Mouse (Mus musculus) thymus, adult 2 months (tissue): Measurements from ENCODE around the gene Oxsm. TPM values are rescaled to one million over a fixed set of nuclear protein-coding genes. Genes with fewer than 3 reads are reported as not detected.

Experiments
- DNase-seq: peaks from one replicate; pipeline ENCODE4 v3.0.0; 2021
- H3K27ac ChIP-seq: fragments of 200-500 bp; 2 replicates; pipeline ENCODE4 v1.5.1; 2012; ENCODE audit warnings: low read length, control low read depth; ENCODE audit not compliant: control insufficient read depth, insufficient read depth
- H3K27me3 ChIP-seq: fragments of 200-500 bp; 2 replicates; pipeline ENCODE4 v1.6.1; 2012; ENCODE audit warnings: mild to moderate bottlenecking, low read length, moderate library complexity, mixed read lengths; ENCODE audit not compliant: control insufficient read depth, insufficient read depth
- H3K36me3 ChIP-seq: fragments of 200-500 bp; 2 replicates; pipeline ENCODE4 v1.6.1; 2012; ENCODE audit warnings: mild to moderate bottlenecking, low read length, moderate library complexity; ENCODE audit not compliant: control insufficient read depth, insufficient read depth
- H3K4me1 ChIP-seq: fragments of 200-500 bp; replicated peaks from 2 replicates; pipeline ENCODE4 v1.6.1; 2012; ENCODE audit warnings: low read length; ENCODE audit not compliant: control insufficient read depth, insufficient read depth
- H3K4me3 ChIP-seq: fragments of 200-500 bp; 2 replicates; pipeline ENCODE4 v1.5.1; 2012; ENCODE audit warnings: mild to moderate bottlenecking, low read length, control low read depth, moderate library complexity; ENCODE audit not compliant: control insufficient read depth, insufficient read depth
- CTCF ChIP-seq: fragments of 200-500 bp; IDR thresholded peaks from 2 replicates; pipeline ENCODE4 v1.5.1; 2012; ENCODE audit warnings: mild to moderate bottlenecking, control low read depth, low read length, moderate library complexity, borderline replicate concordance; ENCODE audit not compliant: control insufficient read depth, poor library complexity, insufficient read depth; ENCODE audit errors: extremely low read depth
- POLR2A ChIP-seq: fragments of 200-500 bp; IDR thresholded peaks from 2 replicates; pipeline ENCODE4 v1.6.1; 2012; ENCODE audit warnings: mild to moderate bottlenecking, low read length, control low read depth, moderate library complexity; ENCODE audit not compliant: control insufficient read depth, poor library complexity, insufficient read depth; ENCODE audit errors: extremely low read depth
- WGBS: fragments of 180-500 bp; shearing (Covaris S2); methylation state at CpG from one replicate; pipeline ENCODE4 v1.1.7; 2018; 5-methylcytosine and 5-hydroxymethylcytosine counted together
- polyA plus RNA-seq: library from polyadenylated mRNA; depleted of rRNA; stranded (reverse); fragments of >200 nt; gene quantifications from 2 replicates; pipeline ENCODE4 v1.2.3, GENCODE M21; 2012

The Oxsm gene
- polyA plus RNA-seq, 1 experiment = 6.0 TPM

GRCm38 (mm10) chr14:16255745-16256144 lies 6.1 kb upstream of the Oxsm start:
- DNase-seq = no peak
- Histone ChIP-seq H3K4me3 (no peak overlapping the region), H3K27me3 (no peaks in the 10 kb centered on the region), H3K36me3 (peaks cover 38% of the 10 kb centered on the region), H3K4me1 (peaks cover 4% of the 10 kb centered on the region; the same call in 1 of the 2 replicates), H3K27ac (no peak overlapping the region)
- TF ChIP-seq CTCF = no peak
- no peak for TF ChIP-seq POLR2A
- 30% methylated on average over 3 of the region's 3 CpGs for WGBS

GRCm38 (mm10) chr14:16250099-16250498 lies 491 bp upstream of the Oxsm start:
- WGBS = 52% methylated on average over 3 of the region's 3 CpGs
- TF ChIP-seq POLR2A (no peak), CTCF (no peak)
- Histone ChIP-seq H3K4me3 (no peak overlapping the region), H3K27ac (no peak overlapping the region), H3K36me3 (peaks cover 7% of the 10 kb centered on the region), H3K4me1 (0 out of 2 replicates have a peak, but pooled peaks cover 2% of the 10 kb centered on the region), H3K27me3 (no peaks in the 10 kb centered on the region)
- DNase-seq = no peak

- DNase-seq = no peak
- no peaks in the 10 kb centered on the region for H3K27me3 ChIP-seq
- H3K4me1 ChIP-seq = 0 out of 2 replicates have a peak, but pooled peaks cover 2% of the 10 kb centered on the region
- H3K4me3 ChIP-seq = peak overlapping the region; percentile 94
- TF ChIP-seq POLR2A (no peak), CTCF (no peak)
- no peaks in the 10 kb centered on the region for H3K36me3 ChIP-seq
- no peak overlapping the region for H3K27ac ChIP-seq
- WGBS = 12% methylated on average over 9 of the region's 9 CpGs
Observed at GRCm38 (mm10) chr14:16248603-16249157, 928 bp downstream of the Oxsm start.

GRCm38 (mm10) chr14:16248135-16248534 lies 1.5 kb downstream of the Oxsm start:
- Histone ChIP-seq H3K27me3 (no peaks in the 10 kb centered on the region), H3K36me3 (no peaks in the 10 kb centered on the region), H3K4me1 (0 out of 2 replicates have a peak, but pooled peaks cover 2% of the 10 kb centered on the region), H3K4me3 (no peak overlapping the region), H3K27ac (no peak overlapping the region)
- TF ChIP-seq CTCF = no peak
- no peak for TF ChIP-seq POLR2A
- DNase-seq = no peak
- WGBS = 96% methylated on average over 3 of the region's 3 CpGs

- Histone ChIP-seq H3K4me1 (peaks cover 4% of the 10 kb centered on the region), H3K36me3 (no peaks in the 10 kb centered on the region), H3K27ac (no peak overlapping the region), H3K4me3 (no peak overlapping the region), H3K27me3 (no peaks in the 10 kb centered on the region)
- no peak for TF ChIP-seq POLR2A
- TF ChIP-seq CTCF = no peak
- no peak for DNase-seq
- WGBS = 84% methylated on average over 2 of the region's 2 CpGs
Observed at GRCm38 (mm10) chr14:16246340-16246912, 3.2 kb downstream of the Oxsm start.

- no peaks in the 10 kb centered on the region for H3K36me3 ChIP-seq
- H3K4me1 ChIP-seq = peaks cover 4% of the 10 kb centered on the region
- TF ChIP-seq CTCF (no peak), POLR2A (no peak)
- DNase-seq = no peak
- H3K27me3 ChIP-seq = no peaks in the 10 kb centered on the region
- 96% methylated on average over 1 of the region's 1 CpGs for WGBS
- no peak overlapping the region for H3K4me3 ChIP-seq
- H3K27ac ChIP-seq = no peak overlapping the region
Observed at GRCm38 (mm10) chr14:16245127-16245526, 4.5 kb downstream of the Oxsm start.

GRCm38 (mm10) chr14:16244370-16244769 lies 5.2 kb downstream of the Oxsm start:
- Histone ChIP-seq H3K4me3 (no peak overlapping the region), H3K36me3 (no peaks in the 10 kb centered on the region), H3K4me1 (peaks cover 4% of the 10 kb centered on the region), H3K27ac (no peak overlapping the region), H3K27me3 (no peaks in the 10 kb centered on the region)
- WGBS = 79% methylated on average over 2 of the region's 2 CpGs
- DNase-seq = no peak
- no peak for TF ChIP-seq POLR2A
- no peak for TF ChIP-seq CTCF
